Mouse (Mus musculus): ENCODE results near the gene Ndufa4. TPM values are rescaled to one million over a fixed set of nuclear protein-coding genes. Genes with fewer than 3 reads are reported as not detected.
A peak's percentile ranks its signal among the peaks of the same experiment; 100 is the strongest.

Gene Ndufa4
- total and polyA plus RNA-seq, 3 experiments, result 472 to 499 TPM; not detected in 1

DNA sequence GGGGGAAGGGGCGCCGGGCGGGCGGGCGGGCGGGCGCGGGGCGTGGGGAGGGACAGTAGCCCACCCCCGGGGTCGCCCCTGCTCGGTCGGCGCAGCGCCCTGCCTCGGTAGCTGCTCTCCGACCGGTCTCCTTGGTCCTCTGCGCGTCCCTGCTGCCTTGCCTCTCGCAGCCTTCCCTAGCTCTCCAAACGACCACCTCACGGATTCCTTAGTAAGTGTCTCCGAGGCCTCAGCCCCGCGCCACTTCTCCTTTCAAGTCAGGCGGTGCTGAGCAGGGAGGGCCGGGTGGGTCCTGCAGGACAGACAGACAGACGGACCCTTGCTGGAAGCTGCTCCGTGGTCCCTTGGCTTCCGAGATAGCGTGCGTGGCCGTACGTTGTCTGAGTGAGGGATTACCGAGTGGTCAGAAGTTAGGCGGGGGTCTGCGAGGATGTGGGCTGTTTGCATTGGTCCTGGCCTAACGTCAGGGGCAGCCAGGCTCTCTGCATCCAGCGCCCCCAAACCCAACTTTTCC, 18.8 kb upstream of the Ndufa4 start:
- Histone ChIP-seq H3K4me3 (ENCODE audit: control insufficient read depth in 1 of 2, insufficient read depth in 1 of 2, low read depth in 2 of 2, low read length in 2 of 2) (peak overlapping the region; percentile 93 to 99), H3K4me1 (ENCODE audit: control insufficient read depth in 1 of 2, insufficient read depth in 2 of 2, low read length in 2 of 2) (peaks cover 0 to 6% of the 10 kb centered on the region in 2 experiments; a peak in 1 of 4 replicates), H3K9me3 (replicated peaks; ENCODE audit: insufficient read depth, low read length) (no peaks in the 10 kb centered on the region), H3K36me3 (ENCODE audit: control insufficient read depth in 1 of 2, insufficient read depth in 2 of 2, low read length in 2 of 2) (peaks cover 2 to 26% of the 10 kb centered on the region in 2 experiments; a peak in 3 of 4 replicates), H3K9ac (ENCODE audit: control insufficient read depth, low read depth, low read length, poor library complexity, severe bottlenecking) (peak overlapping the region; percentile 93), H3K27ac (ENCODE audit: control insufficient read depth, low read depth, low read length) (peak overlapping the region; percentile 88), H3K27me3 (ENCODE audit: control insufficient read depth in 1 of 2, insufficient read depth in 2 of 2, low read length in 2 of 2) (no peaks in the 10 kb centered on the region), H3K79me2 (ENCODE audit: control insufficient read depth, insufficient read depth, low read length, poor library complexity) (peaks cover 15% of the 10 kb centered on the region)
- TF ChIP-seq CHD1 (IDR thresholded peaks at IDR 0.05; ENCODE audit: low read depth, low read length), result 0 out of 2 replicates have a peak, but pooled peaks have one; percentile 36
- TF ChIP-seq POLR2AphosphoS5 (IDR thresholded peaks at IDR 0.05; ENCODE audit: borderline replicate concordance, low read depth, low read length), result no peak
- no peak for TF ChIP-seq ZKSCAN1 (IDR thresholded peaks at IDR 0.05; ENCODE audit: low read depth, low read length)
- no peak for TF ChIP-seq POLR2AphosphoS2 (IDR thresholded peaks at IDR 0.05; ENCODE audit: low read length)
- TF ChIP-seq GATA1 (IDR thresholded peaks at IDR 0.05; ENCODE audit: low read depth, low read length), result no peak
- TF ChIP-seq USF1 (IDR thresholded peaks at IDR 0.05; ENCODE audit: low read depth, low read length), result no peak
- TF ChIP-seq E2F4 (IDR thresholded peaks at IDR 0.05; ENCODE audit: borderline replicate concordance, low read depth, low read length), result no peak
- no peak for TF ChIP-seq MYB (IDR thresholded peaks at IDR 0.05; ENCODE audit: low read depth, low read length)
- no peak for TF ChIP-seq EP300 (IDR thresholded peaks at IDR 0.05; ENCODE audit: low read depth in 1 of 2, low read length in 2 of 2)
- TF ChIP-seq RAD21 (IDR thresholded peaks at IDR 0.05; ENCODE audit: low read depth, low read length), result no peak
- no peak for TF ChIP-seq ZNF384 (IDR thresholded peaks at IDR 0.05; ENCODE audit: low read depth, low read length)
- TF ChIP-seq NRF1 (IDR thresholded peaks at IDR 0.05; ENCODE audit: insufficient read depth, low read depth, low read length, poor library complexity, severe bottlenecking), result no peak
- 0 out of 2 replicates have a peak, but pooled peaks have one; percentile 27 for TF ChIP-seq MAX (IDR thresholded peaks at IDR 0.05; ENCODE audit: low read length)
- no peak; a peak in 1 of 4 replicates for TF ChIP-seq POLR2A (IDR thresholded peaks at IDR 0.05; ENCODE audit: control insufficient read depth in 1 of 2, insufficient read depth in 1 of 2, low read depth in 1 of 2, low read length in 2 of 2, poor library complexity in 1 of 2)
- no peak for TF ChIP-seq CHD2 (IDR thresholded peaks at IDR 0.05; ENCODE audit: low read length)
- no peak for TF ChIP-seq GABPA (IDR thresholded peaks at IDR 0.05; ENCODE audit: low read depth, low read length)
- TF ChIP-seq UBTF (IDR thresholded peaks at IDR 0.05; ENCODE audit: borderline replicate concordance, insufficient read depth, low read depth, low read length), result no peak
- no peak for TF ChIP-seq RCOR1 (IDR thresholded peaks at IDR 0.05; ENCODE audit: low read depth, low read length)
- TF ChIP-seq MXI1 (IDR thresholded peaks at IDR 0.05; ENCODE audit: low read depth, low read length), result 0 out of 2 replicates have a peak, but pooled peaks have one; percentile 9
- peak; percentile 72 for DNase-seq (ENCODE audit: low read depth, low spot score)

DNA sequence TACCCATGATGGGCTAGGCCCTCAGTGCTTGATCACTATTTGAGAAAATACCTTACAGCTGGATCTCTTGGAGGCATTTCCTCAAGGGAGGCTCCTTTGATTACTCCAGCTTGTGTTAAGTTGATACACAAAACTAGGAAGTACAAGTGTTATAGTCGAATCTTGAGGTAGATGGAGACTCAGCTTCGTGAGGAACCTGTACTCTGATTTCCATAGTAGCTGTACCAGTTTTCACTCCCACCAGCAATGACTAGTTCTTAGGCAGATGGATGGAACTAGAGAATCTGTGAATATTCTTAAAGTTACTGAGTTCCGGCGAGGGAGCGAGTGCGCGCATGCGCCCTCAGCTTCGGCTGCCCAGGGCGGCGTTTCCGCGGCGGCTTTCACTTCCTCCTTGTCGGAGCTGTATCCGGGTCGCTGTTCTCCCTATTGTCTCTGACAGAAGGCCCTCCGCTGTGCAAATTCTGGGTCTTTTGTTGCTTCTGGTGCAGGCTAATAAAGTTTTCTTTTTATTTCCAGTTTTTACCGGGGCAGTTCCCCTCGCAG, 18.3 kb upstream of the Ndufa4 start:
- Histone ChIP-seq H3K27ac (ENCODE audit: control insufficient read depth, low read depth, low read length) (peak overlapping the region; percentile 88), H3K9ac (ENCODE audit: control insufficient read depth, low read depth, low read length, poor library complexity, severe bottlenecking) (peak overlapping the region; percentile 93), H3K36me3 (ENCODE audit: control insufficient read depth in 1 of 2, insufficient read depth in 2 of 2, low read length in 2 of 2) (peaks cover 2 to 24% of the 10 kb centered on the region in 2 experiments; a peak in 3 of 4 replicates), H3K4me3 (ENCODE audit: control insufficient read depth in 1 of 2, insufficient read depth in 1 of 2, low read depth in 2 of 2, low read length in 2 of 2) (peak overlapping the region; percentile 93 to 99), H3K79me2 (ENCODE audit: control insufficient read depth, insufficient read depth, low read length, poor library complexity) (peaks cover 15% of the 10 kb centered on the region), H3K27me3 (ENCODE audit: control insufficient read depth in 1 of 2, insufficient read depth in 2 of 2, low read length in 2 of 2) (no peaks in the 10 kb centered on the region), H3K9me3 (replicated peaks; ENCODE audit: insufficient read depth, low read length) (no peaks in the 10 kb centered on the region), H3K4me1 (ENCODE audit: control insufficient read depth in 1 of 2, insufficient read depth in 2 of 2, low read length in 2 of 2) (peaks cover 0 to 6% of the 10 kb centered on the region in 2 experiments; a peak in 1 of 4 replicates)
- DNase-seq (ENCODE audit: low read depth, low spot score), result peak; percentile 93
- TF ChIP-seq TBP (IDR thresholded peaks at IDR 0.05; ENCODE audit: low read depth, low read length) (peak; percentile 79), RCOR1 (IDR thresholded peaks at IDR 0.05; ENCODE audit: low read depth, low read length) (no peak), KAT2A (conservative IDR thresholded peaks at IDR 0.05; ENCODE audit: low read depth, low read length) (peak; percentile 61), E2F4 (IDR thresholded peaks at IDR 0.05; ENCODE audit: borderline replicate concordance, low read depth, low read length) (0 out of 2 replicates have a peak, but pooled peaks have one; percentile 44), TCF12 (IDR thresholded peaks at IDR 0.05; ENCODE audit: low read depth, low read length) (peak; percentile 61), MYC (IDR thresholded peaks at IDR 0.05; ENCODE audit: low read depth, low read length) (0 out of 2 replicates have a peak, but pooled peaks have one; percentile 20), MYB (IDR thresholded peaks at IDR 0.05; ENCODE audit: low read depth, low read length) (no peak), POLR2AphosphoS5 (IDR thresholded peaks at IDR 0.05; ENCODE audit: borderline replicate concordance, low read depth, low read length) (no peak), GATA1 (IDR thresholded peaks at IDR 0.05; ENCODE audit: low read depth, low read length) (no peak), MXI1 (IDR thresholded peaks at IDR 0.05; ENCODE audit: low read depth, low read length) (peak; percentile 34; the same call in 1 of the 2 replicates), CHD2 (IDR thresholded peaks at IDR 0.05; ENCODE audit: low read length) (no peak), USF2 (IDR thresholded peaks at IDR 0.05; ENCODE audit: borderline replicate concordance in 1 of 2, insufficient read depth in 1 of 2, low read depth in 1 of 2, low read length in 2 of 2) (no peak), MAFK (IDR thresholded peaks at IDR 0.05; ENCODE audit: borderline replicate concordance, low read depth, low read length) (no peak), BHLHE40 (IDR thresholded peaks at IDR 0.05; ENCODE audit: borderline replicate concordance, low read depth, low read length) (no peak), ZNF384 (IDR thresholded peaks at IDR 0.05; ENCODE audit: low read depth, low read length) (no peak), ZMIZ1 (IDR thresholded peaks at IDR 0.05; ENCODE audit: low read depth, low read length) (peak; percentile 89), EP300 (IDR thresholded peaks at IDR 0.05; ENCODE audit: low read depth in 1 of 2, low read length in 2 of 2) (0 out of 4 replicates have a peak, but pooled peaks of 1 of the 2 experiments have one; percentile 10)
